Mouse (Mus musculus): ENCODE data around the gene Relch.

- TF ChIP-seq CTCF (IDR thresholded peaks at IDR 0.05; ENCODE audit: low read depth) (peak; percentile 88), EP300 (optimal IDR thresholded peaks at IDR 0.05) (no peak)
Measured at GRCm38 (mm10) chr1:105630481-105630880, 33.2 kb upstream of the Relch start.
